Mouse (Mus musculus): ENCODE data around the gene Sox5. TPM values are rescaled to one million over a fixed set of nuclear protein-coding genes. Genes with fewer than 3 reads are reported as not detected.

The Sox5 gene
- polyA plus RNA-seq, 1 experiment from 2014 or later, result 3.3 TPM

DNA sequence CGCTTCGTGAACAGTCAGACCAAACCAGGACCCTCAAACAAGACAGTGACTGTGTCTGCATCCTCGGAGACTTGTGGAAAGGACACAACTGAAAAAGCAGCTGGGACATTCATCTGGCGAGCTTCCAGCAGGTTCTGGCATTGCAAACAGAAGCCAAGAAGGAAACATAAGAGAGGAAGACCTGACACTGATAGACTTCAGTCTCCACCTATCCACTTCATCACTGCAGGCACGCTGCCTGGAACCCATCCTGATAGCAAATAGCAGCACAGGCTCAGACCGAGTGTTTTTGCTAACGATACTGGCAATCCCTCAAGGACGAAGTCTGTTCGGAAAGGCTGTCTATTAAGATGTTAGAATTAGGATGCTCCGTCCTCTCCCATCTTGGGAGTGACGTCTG, 438.4 kb downstream of the Sox5 start:
- H3K9ac ChIP-seq (ENCODE audit: low read depth, low read length), result no peak overlapping the region
- ATAC-seq, result no peak
- no peaks in the 10 kb centered on the region for H3K36me3 ChIP-seq (ENCODE audit: control insufficient read depth, insufficient read depth)
- H3K27me3 ChIP-seq (replicated peaks; ENCODE audit: control insufficient read depth, insufficient read depth, low read length), result no peaks in the 10 kb centered on the region
- WGBS, result 66% methylated on average over 11 of the region's 11 CpGs
- no peak overlapping the region for H3K4me2 ChIP-seq (replicated peaks; ENCODE audit: low read depth)
- no peak overlapping the region for H3K27ac ChIP-seq (ENCODE audit: low read depth, low read length)
- H3K4me3 ChIP-seq (ENCODE audit: low read depth, low read length), result no peak overlapping the region
- no peaks in the 10 kb centered on the region for H3K4me1 ChIP-seq (replicated peaks; ENCODE audit: control insufficient read depth, insufficient read depth, low read length)
- H3K9me3 ChIP-seq (ENCODE audit: control insufficient read depth), result no peaks in the 10 kb centered on the region
- no peak for TF ChIP-seq CTCF (IDR thresholded peaks at IDR 0.05; ENCODE audit: low read depth)

DNA sequence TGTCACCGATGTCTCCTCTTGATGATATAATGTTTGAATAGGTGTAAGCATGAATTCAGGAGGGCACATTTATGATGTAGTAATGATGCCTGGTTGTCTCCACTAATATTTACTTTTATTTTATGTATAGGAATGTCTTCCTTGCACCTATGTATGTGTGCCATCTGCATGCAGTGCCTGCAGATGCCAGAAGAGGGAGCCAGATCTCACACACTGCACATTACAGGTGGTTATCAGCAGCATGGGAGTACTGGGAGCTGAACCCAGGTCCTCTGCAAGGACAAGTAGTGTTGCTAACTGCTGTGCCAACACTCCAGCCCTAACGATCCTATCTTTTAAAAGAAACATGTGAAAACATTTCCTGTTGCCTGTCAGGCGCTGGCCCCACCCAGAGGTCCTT, 442.2 kb downstream of the Sox5 start:
- no peak overlapping the region for H3K4me2 ChIP-seq (replicated peaks; ENCODE audit: low read depth)
- no peak overlapping the region for H3K27ac ChIP-seq (ENCODE audit: low read depth, low read length)
- 96% methylated on average over 3 of the region's 3 CpGs for WGBS
- H3K9ac ChIP-seq (ENCODE audit: low read depth, low read length), result no peak overlapping the region
- ATAC-seq, result no peak
- H3K9me3 ChIP-seq (ENCODE audit: control insufficient read depth), result no peaks in the 10 kb centered on the region
- TF ChIP-seq CTCF (IDR thresholded peaks at IDR 0.05; ENCODE audit: low read depth), result peak; percentile 50
- no peak overlapping the region for H3K4me3 ChIP-seq (ENCODE audit: low read depth, low read length)
- no peaks in the 10 kb centered on the region for H3K36me3 ChIP-seq (ENCODE audit: control insufficient read depth, insufficient read depth)
- no peaks in the 10 kb centered on the region for H3K27me3 ChIP-seq (replicated peaks; ENCODE audit: control insufficient read depth, insufficient read depth, low read length)
- no peaks in the 10 kb centered on the region for H3K4me1 ChIP-seq (replicated peaks; ENCODE audit: control insufficient read depth, insufficient read depth, low read length)

DNA sequence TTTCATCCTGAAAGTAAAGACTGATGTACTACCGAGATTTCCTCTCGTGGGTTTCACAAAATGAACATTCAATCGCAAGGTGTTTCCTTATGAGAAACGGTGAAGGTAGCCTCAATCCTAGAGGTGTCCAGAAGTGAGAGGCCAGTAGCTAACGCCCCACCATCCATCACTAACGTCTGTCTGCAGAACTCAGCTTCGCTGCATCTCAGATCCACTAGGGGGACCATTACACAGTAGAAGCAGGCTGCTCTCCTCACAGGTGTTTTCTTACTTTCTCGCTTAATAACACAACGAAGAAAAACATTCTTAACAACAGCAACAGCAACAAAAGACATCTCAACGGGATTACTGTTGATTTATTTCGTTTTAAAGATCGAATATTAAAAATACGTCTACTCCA, 442.8 kb downstream of the Sox5 start:
- Histone ChIP-seq H3K9me3 (ENCODE audit: control insufficient read depth) (no peaks in the 10 kb centered on the region), H3K36me3 (ENCODE audit: control insufficient read depth, insufficient read depth) (no peaks in the 10 kb centered on the region), H3K4me1 (replicated peaks; ENCODE audit: control insufficient read depth, insufficient read depth, low read length) (no peaks in the 10 kb centered on the region), H3K27ac (ENCODE audit: low read depth, low read length) (no peak overlapping the region), H3K9ac (ENCODE audit: low read depth, low read length) (no peak overlapping the region), H3K27me3 (replicated peaks; ENCODE audit: control insufficient read depth, insufficient read depth, low read length) (no peaks in the 10 kb centered on the region), H3K4me3 (ENCODE audit: low read depth, low read length) (no peak overlapping the region), H3K4me2 (replicated peaks; ENCODE audit: low read depth) (no peak overlapping the region)
- peak; percentile 63 for TF ChIP-seq CTCF (IDR thresholded peaks at IDR 0.05; ENCODE audit: low read depth)
- ATAC-seq, result no peak
- WGBS, result 74% methylated on average over 13 of the region's 13 CpGs

- Histone ChIP-seq H3K4me3 (ENCODE audit: low read depth, low read length) (no peak overlapping the region), H3K27me3 (replicated peaks; ENCODE audit: control insufficient read depth, insufficient read depth, low read length) (no peaks in the 10 kb centered on the region), H3K27ac (ENCODE audit: low read depth, low read length) (no peak overlapping the region), H3K9ac (ENCODE audit: low read depth, low read length) (no peak overlapping the region), H3K4me1 (replicated peaks; ENCODE audit: control insufficient read depth, insufficient read depth, low read length) (no peaks in the 10 kb centered on the region), H3K9me3 (ENCODE audit: control insufficient read depth) (no peaks in the 10 kb centered on the region), H3K4me2 (replicated peaks; ENCODE audit: low read depth) (no peak overlapping the region), H3K36me3 (ENCODE audit: control insufficient read depth, insufficient read depth) (no peaks in the 10 kb centered on the region)
- 78% methylated on average over 4 of the region's 4 CpGs for WGBS
- TF ChIP-seq CTCF (IDR thresholded peaks at IDR 0.05; ENCODE audit: low read depth), result no peak
- no peak for ATAC-seq
These were observed 443.6 kb downstream of the Sox5 start for GRCm38 (mm10) chr6:144338221-144338620.

DNA sequence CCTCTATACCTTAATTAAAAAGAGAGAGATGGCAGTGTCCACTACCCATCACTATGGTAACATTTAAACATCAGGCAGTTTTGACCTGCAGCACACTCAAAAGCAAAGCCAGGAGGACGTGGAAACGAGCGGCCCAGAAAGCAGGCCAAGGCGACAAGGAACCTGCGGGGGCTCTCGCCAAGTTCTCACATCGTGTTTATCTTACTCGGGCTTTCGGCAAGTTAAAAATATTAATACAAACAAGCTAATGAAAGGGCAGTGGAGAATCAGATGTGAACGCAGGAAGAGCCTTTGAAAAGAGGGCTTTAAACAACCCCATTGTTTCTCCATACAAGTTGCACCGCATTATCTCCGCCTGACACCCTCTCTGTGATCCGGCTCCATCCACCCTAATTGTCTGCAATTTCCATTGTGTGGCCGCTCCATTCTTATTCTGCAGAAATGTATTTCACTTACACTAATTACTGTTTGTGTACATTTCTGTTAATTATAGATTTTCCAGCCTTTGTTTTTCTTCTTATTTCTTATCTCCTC, 444.3 kb downstream of the Sox5 start:
- no peak for TF ChIP-seq CTCF (IDR thresholded peaks at IDR 0.05; ENCODE audit: low read depth)
- Histone ChIP-seq H3K36me3 (ENCODE audit: control insufficient read depth, insufficient read depth) (no peaks in the 10 kb centered on the region), H3K4me3 (ENCODE audit: low read depth, low read length) (no peak overlapping the region), H3K27ac (ENCODE audit: low read depth, low read length) (no peak overlapping the region), H3K27me3 (replicated peaks; ENCODE audit: control insufficient read depth, insufficient read depth, low read length) (no peaks in the 10 kb centered on the region), H3K9me3 (ENCODE audit: control insufficient read depth) (no peaks in the 10 kb centered on the region), H3K4me2 (replicated peaks; ENCODE audit: low read depth) (no peak overlapping the region), H3K4me1 (replicated peaks; ENCODE audit: control insufficient read depth, insufficient read depth, low read length) (no peaks in the 10 kb centered on the region; the same call in 1 of the 2 replicates), H3K9ac (ENCODE audit: low read depth, low read length) (no peak overlapping the region)
- 55% methylated on average over 14 of the region's 14 CpGs for WGBS
- ATAC-seq, result no peak

DNA sequence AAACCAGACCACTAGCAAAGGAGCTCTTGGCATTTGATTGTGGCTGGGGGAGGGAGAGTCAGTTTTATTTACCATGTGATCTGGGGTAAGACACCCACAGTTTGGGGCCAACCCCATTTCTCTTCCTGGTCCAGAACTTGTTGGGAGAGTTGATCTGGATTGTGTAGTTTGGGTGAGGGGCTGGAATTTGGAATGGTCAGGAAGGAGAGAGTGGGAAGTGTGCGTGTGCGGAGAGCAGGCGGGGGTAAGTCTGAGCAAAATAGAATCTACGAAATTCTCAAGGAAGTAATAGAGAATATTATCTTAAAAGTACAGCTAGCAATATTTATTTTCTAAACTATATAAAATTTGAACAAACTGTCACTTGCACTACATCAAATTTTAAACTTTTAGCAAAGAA, 445.0 kb downstream of the Sox5 start:
- H3K9me3 ChIP-seq (ENCODE audit: control insufficient read depth), result no peaks in the 10 kb centered on the region
- TF ChIP-seq CTCF (IDR thresholded peaks at IDR 0.05; ENCODE audit: low read depth), result no peak
- no peak for ATAC-seq
- no peak overlapping the region for H3K4me3 ChIP-seq (ENCODE audit: low read depth, low read length)
- WGBS, result 93% methylated on average over 4 of the region's 4 CpGs
- no peaks in the 10 kb centered on the region for H3K36me3 ChIP-seq (ENCODE audit: control insufficient read depth, insufficient read depth)
- H3K4me1 ChIP-seq (replicated peaks; ENCODE audit: control insufficient read depth, insufficient read depth, low read length), result no peaks in the 10 kb centered on the region; the same call in 1 of the 2 replicates
- H3K27me3 ChIP-seq (replicated peaks; ENCODE audit: control insufficient read depth, insufficient read depth, low read length), result no peaks in the 10 kb centered on the region
- no peak overlapping the region for H3K27ac ChIP-seq (ENCODE audit: low read depth, low read length)
- no peak overlapping the region for H3K9ac ChIP-seq (ENCODE audit: low read depth, low read length)
- no peak overlapping the region for H3K4me2 ChIP-seq (replicated peaks; ENCODE audit: low read depth)

DNA sequence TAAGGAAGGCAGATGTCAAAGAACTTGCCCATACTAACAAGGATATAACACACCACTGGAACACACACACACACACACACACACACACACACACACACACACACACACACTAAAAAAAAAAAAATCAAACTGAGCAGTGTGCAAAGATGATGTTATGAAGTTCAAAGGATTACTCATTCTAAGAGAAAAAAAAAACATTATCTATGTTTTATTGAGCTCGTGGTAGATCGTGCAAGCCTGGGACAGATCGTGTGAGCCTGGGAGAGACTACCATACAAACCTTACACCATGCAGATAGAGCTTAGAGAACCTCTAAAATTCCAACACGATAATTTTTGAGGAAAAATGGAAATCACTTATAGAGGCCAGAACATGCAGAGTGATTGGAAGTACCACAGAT, 448.6 kb downstream of the Sox5 start:
- 52% methylated on average over 4 of the region's 4 CpGs for WGBS
- H3K27ac ChIP-seq (ENCODE audit: low read depth, low read length), result no peak overlapping the region
- TF ChIP-seq CTCF (IDR thresholded peaks at IDR 0.05; ENCODE audit: low read depth), result no peak
- H3K36me3 ChIP-seq (ENCODE audit: control insufficient read depth, insufficient read depth), result no peaks in the 10 kb centered on the region
- no peak for ATAC-seq
- H3K4me1 ChIP-seq (replicated peaks; ENCODE audit: control insufficient read depth, insufficient read depth, low read length), result no peaks in the 10 kb centered on the region; the same call in 1 of the 2 replicates
- no peak overlapping the region for H3K9ac ChIP-seq (ENCODE audit: low read depth, low read length)
- no peak overlapping the region for H3K4me3 ChIP-seq (ENCODE audit: low read depth, low read length)
- no peaks in the 10 kb centered on the region for H3K9me3 ChIP-seq (ENCODE audit: control insufficient read depth)
- H3K27me3 ChIP-seq (replicated peaks; ENCODE audit: control insufficient read depth, insufficient read depth, low read length), result no peaks in the 10 kb centered on the region
- no peak overlapping the region for H3K4me2 ChIP-seq (replicated peaks; ENCODE audit: low read depth)

Measured in intestine, postnatal 0 days (tissue).